Mouse (Mus musculus): ENCODE measurements around the gene Ccdc6. TPM values are rescaled to one million over a fixed set of nuclear protein-coding genes. Genes with fewer than 3 reads are reported as not detected.

Ccdc6 gene
- total RNA-seq, 2 experiments from 2014 or later, result 43.4 to 58.7 TPM

Other genes with a start within 250 kb of the Ccdc6 start
- gene Mrln, start 107.5 kb downstream of the Ccdc6 start, total RNA-seq (2021), result not detected
- 1 to 10 TPM; 1.8 TPM for gene Slc16a9, start 148.0 kb downstream of the Ccdc6 start, total RNA-seq (2021)